Mouse (Mus musculus) testis, adult 2 months (tissue): Measurements from ENCODE around the gene Lrrc28. TPM values are rescaled to one million over a fixed set of nuclear protein-coding genes. Genes with fewer than 3 reads are reported as not detected.

ENCODE experiments used
- H3K27ac ChIP-seq: fragments of 200-500 bp; 2 replicates; pipeline ENCODE4 v1.5.1; 2012; ENCODE audit warnings: low read depth, low read length; ENCODE audit not compliant: control insufficient read depth, insufficient read depth
- H3K27me3 ChIP-seq: fragments of 200-500 bp; 2 replicates; pipeline ENCODE4 v1.6.1; 2012; ENCODE audit warnings: mild to moderate bottlenecking, low read length, moderate library complexity; ENCODE audit not compliant: control insufficient read depth, insufficient read depth
- H3K36me3 ChIP-seq: fragments of 200-500 bp; 2 replicates; pipeline ENCODE4 v1.6.1; 2012; ENCODE audit warnings: mild to moderate bottlenecking, low read length; ENCODE audit not compliant: control insufficient read depth, insufficient read depth
- H3K4me1 ChIP-seq: fragments of 200-500 bp; 2 replicates; pipeline ENCODE4 v1.6.1; 2012; ENCODE audit warnings: low read length; ENCODE audit not compliant: control insufficient read depth, insufficient read depth
- H3K4me3 ChIP-seq: fragments of 200-500 bp; 2 replicates; pipeline ENCODE4 v1.5.1; 2012; ENCODE audit warnings: low read depth, mild to moderate bottlenecking, low read length, moderate library complexity, mixed read lengths; ENCODE audit not compliant: control insufficient read depth
- CTCF ChIP-seq: fragments of 200-500 bp; IDR thresholded peaks from 2 replicates; pipeline ENCODE4 v1.5.1; 2012; ENCODE audit warnings: low read depth, mild to moderate bottlenecking, inconsistent platforms, low read length, moderate library complexity; ENCODE audit not compliant: control insufficient read depth, insufficient read depth, insufficient replicate concordance
- POLR2A ChIP-seq: fragments of 200-500 bp; IDR thresholded peaks from 2 replicates; pipeline ENCODE4 v1.6.1; 2012; ENCODE audit warnings: low read depth, mild to moderate bottlenecking, inconsistent platforms, low read length, moderate library complexity; ENCODE audit not compliant: control insufficient read depth
- polyA plus RNA-seq: library from polyadenylated mRNA; depleted of rRNA; stranded (reverse); fragments of >200 nt; gene quantifications from 2 replicates; pipeline ENCODE4 v1.2.3, GENCODE M21; 2012

The Lrrc28 gene
- polyA plus RNA-seq, 1 experiment, result 565 TPM

DNA sequence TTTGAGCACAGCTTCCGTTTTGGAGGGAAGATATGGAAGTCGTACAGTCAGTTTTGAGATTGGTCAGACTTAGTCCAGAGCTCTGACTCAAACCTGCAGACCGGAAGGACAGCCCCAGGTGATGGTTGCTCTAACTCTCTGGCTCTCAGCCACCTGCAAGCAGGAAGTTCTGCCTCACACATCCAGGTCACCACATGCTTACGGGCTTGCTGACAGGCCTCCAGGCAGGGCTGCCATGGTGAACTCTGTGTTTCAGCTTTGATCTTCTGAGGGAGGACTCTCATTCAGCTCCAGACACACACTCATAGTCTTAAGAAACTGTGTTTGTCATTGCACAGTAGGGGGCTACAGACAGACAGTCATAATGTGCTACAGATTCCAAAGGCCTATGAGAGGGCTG, 161.4 kb downstream of the Lrrc28 start:
- no peak for TF ChIP-seq POLR2A
- no peak for TF ChIP-seq CTCF
- 0 out of 2 replicates have a peak, but pooled peaks cover 2% of the 10 kb centered on the region for H3K4me1 ChIP-seq
- no peak overlapping the region for H3K27ac ChIP-seq
- H3K4me3 ChIP-seq, result no peak overlapping the region
- no peaks in the 10 kb centered on the region for H3K36me3 ChIP-seq
- H3K27me3 ChIP-seq, result no peaks in the 10 kb centered on the region

DNA sequence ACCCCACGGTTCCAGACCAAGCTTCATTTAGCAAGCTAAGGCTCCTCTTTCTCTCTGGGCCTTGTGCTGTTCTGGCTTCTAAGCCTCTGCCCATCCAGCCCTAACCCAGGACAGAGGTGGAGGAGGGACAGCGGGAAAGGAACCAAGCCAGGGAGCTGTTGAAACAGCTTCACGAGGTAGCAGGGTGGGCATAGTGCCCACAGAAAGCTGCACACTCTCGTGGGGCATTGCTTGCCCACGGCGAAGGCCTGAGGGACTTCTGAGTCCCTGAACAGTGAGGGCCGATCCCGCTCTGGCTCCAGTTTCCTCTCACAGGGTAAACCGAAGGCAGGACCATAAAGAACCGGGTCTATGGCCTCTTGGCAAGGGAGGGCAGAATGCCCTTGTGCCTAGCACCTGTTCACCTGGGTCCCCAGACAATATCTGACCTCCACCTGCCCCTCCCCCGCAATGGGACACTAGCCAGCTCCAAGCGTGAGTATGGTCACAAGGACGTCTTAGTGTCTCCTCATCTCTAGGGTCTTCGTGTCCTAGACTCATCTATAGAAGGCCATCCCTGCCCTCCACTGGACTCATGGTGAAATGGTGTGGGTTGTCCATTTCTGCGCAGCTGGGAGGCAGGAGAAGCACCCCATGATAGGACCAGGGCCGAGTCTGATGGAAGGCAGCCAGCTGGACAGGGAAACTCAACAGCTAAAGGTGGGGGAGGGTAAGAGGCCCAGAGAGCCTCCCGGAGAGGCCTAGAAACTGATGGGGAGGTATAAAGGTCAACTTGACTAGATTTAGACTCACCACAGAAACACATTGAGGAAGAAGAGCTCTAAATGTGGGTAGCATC, 165.3 kb downstream of the Lrrc28 start:
- Histone ChIP-seq H3K27me3 (no peaks in the 10 kb centered on the region), H3K27ac (no peak overlapping the region), H3K4me1 (0 out of 2 replicates have a peak, but pooled peaks cover 2% of the 10 kb centered on the region), H3K36me3 (no peaks in the 10 kb centered on the region), H3K4me3 (no peak overlapping the region)
- no peak for TF ChIP-seq POLR2A
- no peak for TF ChIP-seq CTCF

DNA sequence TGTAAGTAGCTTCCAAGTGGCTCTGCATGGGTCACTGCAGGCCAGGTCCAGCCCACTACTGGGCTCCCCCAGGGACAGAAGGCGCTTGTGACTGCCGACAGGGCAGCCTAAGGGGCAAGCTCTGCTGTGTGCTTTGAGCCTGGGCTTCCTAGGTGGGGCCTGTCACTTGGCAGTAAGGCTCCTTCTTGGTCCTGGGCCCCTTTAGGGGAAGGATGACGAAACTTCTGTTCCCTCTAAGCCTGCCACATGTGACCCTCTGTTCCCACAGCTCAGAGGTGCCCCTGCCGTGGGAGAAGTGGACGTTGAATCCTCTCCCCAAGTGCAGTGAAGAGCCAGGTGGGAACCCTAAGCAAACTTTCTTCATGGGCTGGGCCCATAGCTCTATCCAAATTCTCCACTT, 165.9 kb downstream of the Lrrc28 start:
- no peak overlapping the region for H3K4me3 ChIP-seq
- no peaks in the 10 kb centered on the region for H3K36me3 ChIP-seq
- 0 out of 2 replicates have a peak, but pooled peaks cover 2% of the 10 kb centered on the region for H3K4me1 ChIP-seq
- no peak overlapping the region for H3K27ac ChIP-seq
- TF ChIP-seq POLR2A, result no peak
- no peak for TF ChIP-seq CTCF
- no peaks in the 10 kb centered on the region for H3K27me3 ChIP-seq

DNA sequence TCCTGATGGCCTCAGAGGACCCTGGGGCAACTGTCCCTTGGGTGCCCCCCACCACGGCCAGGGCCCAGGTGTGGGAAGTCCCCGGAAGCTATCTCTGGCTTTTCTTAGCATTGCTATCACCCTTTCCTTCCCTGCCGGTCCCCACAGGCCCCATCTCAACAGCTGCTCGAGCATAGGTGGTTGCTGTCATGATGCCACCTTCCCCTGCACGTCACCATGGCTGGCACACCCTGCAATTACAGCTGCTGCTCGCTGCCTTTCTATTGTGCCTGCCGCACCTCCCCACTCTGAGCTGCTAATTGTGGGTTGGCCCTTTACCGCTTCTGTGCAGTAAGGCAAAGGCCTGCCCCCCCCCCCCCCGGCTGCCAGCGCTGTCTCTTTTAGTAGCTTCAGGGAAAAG, 167.1 kb downstream of the Lrrc28 start:
- H3K36me3 ChIP-seq, result no peaks in the 10 kb centered on the region
- H3K27me3 ChIP-seq, result no peaks in the 10 kb centered on the region
- H3K27ac ChIP-seq, result no peak overlapping the region
- H3K4me1 ChIP-seq, result 0 out of 2 replicates have a peak, but pooled peaks cover 2% of the 10 kb centered on the region
- no peak for TF ChIP-seq CTCF
- TF ChIP-seq POLR2A, result no peak
- no peak overlapping the region for H3K4me3 ChIP-seq

DNA sequence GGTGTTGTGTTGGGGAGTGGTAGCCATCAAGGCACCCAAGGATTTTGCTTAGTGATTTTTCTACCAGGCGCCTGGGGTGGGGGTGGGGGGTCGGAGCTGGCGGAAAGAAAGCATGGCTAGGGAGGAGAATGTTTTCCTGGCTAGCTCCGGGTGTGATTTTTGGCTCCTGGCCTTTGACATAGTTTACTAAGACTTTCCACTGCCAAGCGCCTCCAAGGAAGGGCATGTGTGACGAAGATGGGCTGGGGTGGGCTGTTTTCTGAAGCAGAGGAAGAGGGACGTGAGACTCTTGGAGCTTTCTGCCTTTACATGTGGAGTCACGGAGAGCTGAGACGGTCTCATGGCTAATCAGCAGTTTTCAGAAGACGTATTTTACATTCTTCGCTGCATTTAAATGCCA, 173.8 kb downstream of the Lrrc28 start:
- TF ChIP-seq CTCF (no peak), POLR2A (no peak)

DNA sequence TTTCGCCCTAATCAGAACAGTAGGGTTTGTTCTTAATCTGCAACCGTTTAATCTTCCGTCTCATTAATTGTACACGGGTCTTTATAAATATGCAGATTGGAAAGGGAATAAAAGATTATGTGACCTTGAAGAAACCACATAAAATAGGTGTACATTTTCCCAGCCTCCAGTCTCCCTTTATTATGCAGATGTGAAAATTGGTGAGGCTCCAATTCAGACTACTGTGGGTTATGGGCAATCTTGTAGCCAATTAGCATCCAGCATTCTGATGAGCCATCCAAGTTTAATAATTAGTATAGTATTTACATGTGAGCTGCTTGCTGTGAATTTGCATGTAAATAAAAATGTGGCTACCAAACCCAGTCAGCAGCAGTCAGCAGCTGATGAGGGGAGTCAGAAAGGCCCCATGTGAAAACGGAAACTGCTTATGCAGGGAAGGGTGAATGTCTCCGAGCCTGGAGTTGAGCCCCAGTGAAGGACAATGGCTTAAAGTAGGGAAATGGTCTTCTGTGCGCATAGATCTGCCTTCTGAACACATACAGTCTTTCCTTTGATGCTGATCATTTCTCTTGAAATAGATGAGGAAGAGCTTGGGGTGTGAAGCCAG, 176.2 kb downstream of the Lrrc28 start:
- Histone ChIP-seq H3K36me3 (no peaks in the 10 kb centered on the region), H3K27me3 (no peaks in the 10 kb centered on the region), H3K27ac (no peak overlapping the region), H3K4me1 (no peaks in the 10 kb centered on the region; the same call in 1 of the 2 replicates), H3K4me3 (no peak overlapping the region)
- TF ChIP-seq CTCF, result no peak
- TF ChIP-seq POLR2A, result no peak

More for the DNA sequence above, 173.8 kb downstream of the Lrrc28 start:
- no peaks in the 10 kb centered on the region for H3K27me3 ChIP-seq
- no peaks in the 10 kb centered on the region for H3K4me1 ChIP-seq
- H3K27ac ChIP-seq, result no peak overlapping the region
- no peaks in the 10 kb centered on the region for H3K36me3 ChIP-seq
- no peak overlapping the region for H3K4me3 ChIP-seq

GRCm38 (mm10) chr7:67468180-67468579, 176.9 kb downstream of the Lrrc28 start:
- Histone ChIP-seq H3K27ac (no peak overlapping the region), H3K4me3 (no peak overlapping the region), H3K4me1 (no peaks in the 10 kb centered on the region; the same call in 1 of the 2 replicates), H3K36me3 (no peaks in the 10 kb centered on the region), H3K27me3 (no peaks in the 10 kb centered on the region)
- TF ChIP-seq POLR2A (no peak), CTCF (no peak)

DNA sequence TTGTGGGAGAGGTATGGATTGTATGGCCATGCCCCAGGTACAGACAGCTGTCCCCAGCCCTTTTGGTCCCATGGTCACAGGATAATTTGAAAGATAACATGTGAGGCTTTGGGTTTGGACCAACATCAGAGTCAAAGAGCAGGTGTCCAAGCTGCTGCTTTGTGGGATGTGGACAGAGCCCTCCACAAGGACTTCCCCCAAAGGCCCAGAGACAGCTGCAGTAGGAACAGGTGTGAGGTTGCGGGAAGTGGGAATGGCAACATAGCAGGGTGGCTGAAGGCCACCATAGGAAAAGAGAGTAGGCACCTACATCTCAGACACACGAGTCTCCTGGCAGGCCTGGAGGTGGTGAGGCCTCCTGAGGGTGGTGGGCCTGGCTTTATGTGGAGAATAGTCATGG, 178.7 kb downstream of the Lrrc28 start:
- TF ChIP-seq POLR2A, result no peak
- no peak for TF ChIP-seq CTCF
- Histone ChIP-seq H3K4me3 (no peak overlapping the region), H3K36me3 (no peaks in the 10 kb centered on the region), H3K27ac (no peak overlapping the region), H3K4me1 (no peaks in the 10 kb centered on the region; the same call in 1 of the 2 replicates), H3K27me3 (no peaks in the 10 kb centered on the region)
